Mouse (Mus musculus) erythroblast, embryonic 14.5 days (primary cell): Measurements from ENCODE around the gene Cbll1.

ENCODE experiments used
- GATA1 ChIP-seq: IDR thresholded peaks from 2 replicates; pipeline ENCODE4 v1.6.1; 2012; ENCODE audit warnings: low read length, inconsistent platforms, mixed read lengths
- TAL1 ChIP-seq: IDR thresholded peaks from 3 replicates; pipeline ENCODE4 v1.6.1; 2012; ENCODE audit warnings: low read length, inconsistent platforms, mixed read lengths

GRCm38 (mm10) chr12:31462615-31463014 lies 36.8 kb downstream of the Cbll1 start:
- TF ChIP-seq GATA1: no peak
- no peak for TF ChIP-seq TAL1
